Mouse (Mus musculus) common myeloid progenitor, adult 5-6 weeks (primary cell): ENCODE data around the gene Olfr228. TPM values are rescaled to one million over a fixed set of nuclear protein-coding genes. Genes with fewer than 3 reads are reported as not detected.
"Not testable (repeated sequence)": the region's sequence is repeated elsewhere in the genome, so short reads cannot be mapped to it uniquely, and the experiment has no call there.

ENCODE experiments used
- ATAC-seq: replicated peaks from 2 replicates; pipeline ENCODE4 v1.8.0; 2016; ENCODE audit warnings: low read depth, mild to moderate bottlenecking, moderate TSS enrichment, inconsistent platforms; ENCODE audit not compliant: poor library complexity, severe bottlenecking
- total RNA-seq: library from RNA; stranded (forward); fragments of 200-1000, 187-1606 nt; gene quantifications from 2 replicates; pipeline ENCODE4 v1.2.3, GENCODE M21; 2017

Gene Olfr228
- total RNA-seq: not detected in 2 replicates

DNA sequence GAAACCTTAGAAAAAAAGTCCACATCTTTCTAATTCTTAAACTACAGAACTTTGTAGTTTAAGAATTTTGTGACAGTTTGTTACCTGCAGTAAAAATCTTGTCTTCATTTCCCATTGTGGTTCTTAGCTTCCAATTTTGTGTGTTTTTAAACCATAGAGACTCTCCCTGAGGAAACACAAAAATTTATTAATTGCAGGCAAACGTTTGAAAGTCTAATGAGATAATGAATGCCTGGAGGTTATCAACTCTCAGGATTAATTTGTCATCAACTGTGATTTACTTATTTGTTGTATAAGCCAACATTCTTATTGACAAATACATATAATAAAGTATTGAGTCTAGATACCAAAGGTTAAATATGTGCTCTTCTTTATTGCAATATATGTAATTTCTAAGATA lies at the start of gene Olfr228:
TSS of gene Olfr228 (minus strand) at position 101 of the 400 bp plus-strand sequence.
- ATAC-seq: no peak

DNA sequence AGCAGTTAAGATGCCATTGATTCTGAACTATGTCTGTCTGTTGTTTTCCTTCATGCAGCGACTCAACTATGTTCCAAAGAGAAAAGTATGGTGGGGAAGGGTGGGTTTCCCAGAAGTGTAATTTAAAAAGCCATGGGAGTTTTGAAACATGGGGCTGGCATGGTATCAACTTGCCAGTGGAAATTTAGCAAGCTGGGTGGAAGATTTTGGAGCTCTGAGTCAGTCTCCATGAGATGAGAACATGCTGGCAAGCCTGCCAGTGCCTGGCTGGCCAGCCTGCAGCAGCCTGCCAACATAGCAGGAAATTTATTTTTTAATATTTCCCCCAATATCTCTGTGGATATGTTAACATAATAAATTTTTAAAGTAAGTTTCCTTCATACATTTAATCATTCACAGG lies 43.8 kb upstream of the Olfr228 start:
- ATAC-seq: no peak

DNA sequence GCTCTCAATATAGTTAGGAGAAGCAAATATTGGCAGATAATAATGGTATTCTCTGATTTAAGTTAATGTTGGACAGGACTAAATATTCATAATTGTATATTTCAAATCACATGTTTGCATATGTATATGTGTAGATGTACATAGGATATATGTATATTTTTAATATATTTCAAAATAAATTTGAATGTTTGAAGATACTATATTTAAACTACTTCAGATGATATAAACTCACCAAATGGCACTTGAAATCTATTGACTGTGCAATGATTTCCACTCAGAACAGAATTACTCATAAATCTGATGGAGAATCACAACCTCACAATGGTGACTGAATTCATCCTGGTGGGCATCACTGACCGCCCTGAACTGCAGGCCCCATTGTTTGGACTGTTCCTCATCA lies 21.0 kb upstream of the Olfr228 start, which contains the start of gene Olfr1076:
TSS of gene Olfr1076 (plus strand) at position 301 of the 400 bp plus-strand sequence.
- no peak for ATAC-seq

DNA sequence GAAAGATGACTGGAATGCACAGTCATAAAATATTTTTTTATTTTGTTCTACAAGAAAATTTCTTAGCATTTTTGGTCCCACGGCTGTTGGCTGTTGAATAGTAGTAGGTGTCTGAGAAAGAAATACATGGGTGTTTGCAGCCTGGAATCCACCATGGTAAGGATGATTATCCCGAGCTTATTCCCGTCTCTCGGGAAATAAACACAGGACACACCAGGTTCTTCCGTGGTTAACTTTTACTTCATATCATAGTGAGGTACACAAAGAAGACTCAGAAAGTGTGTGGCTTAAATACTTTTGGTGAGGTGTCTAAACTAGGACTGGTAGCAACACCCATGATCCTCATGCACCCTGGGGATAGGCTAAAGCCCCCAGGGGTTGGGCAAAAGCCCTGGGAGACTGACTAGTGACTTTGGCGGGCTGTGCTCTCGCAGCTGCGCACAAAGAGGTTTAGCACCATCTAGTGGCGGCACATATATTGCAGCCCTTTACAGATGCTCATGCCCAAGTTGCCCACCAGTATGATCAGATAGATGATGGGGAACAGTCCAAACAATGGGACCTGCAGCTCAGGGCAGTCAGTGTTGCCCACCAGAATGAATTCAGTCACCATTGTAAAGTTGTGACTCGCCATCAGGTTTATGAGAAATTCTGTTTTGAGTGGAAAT lies 22.6 kb downstream of the Olfr228 start:
- ATAC-seq: peak; percentile 80

- ATAC-seq: no peak
These were observed 26.8 kb downstream of the Olfr228 start for GRCm38 (mm10) chr2:86460434-86460833.

- no peak for ATAC-seq
These were observed 31.0 kb downstream of the Olfr228 start, which contains the start of gene Olfr1066 for GRCm38 (mm10) chr2:86456169-86456568. TSS of gene Olfr1066 (minus strand) at chr2:86456269.

DNA sequence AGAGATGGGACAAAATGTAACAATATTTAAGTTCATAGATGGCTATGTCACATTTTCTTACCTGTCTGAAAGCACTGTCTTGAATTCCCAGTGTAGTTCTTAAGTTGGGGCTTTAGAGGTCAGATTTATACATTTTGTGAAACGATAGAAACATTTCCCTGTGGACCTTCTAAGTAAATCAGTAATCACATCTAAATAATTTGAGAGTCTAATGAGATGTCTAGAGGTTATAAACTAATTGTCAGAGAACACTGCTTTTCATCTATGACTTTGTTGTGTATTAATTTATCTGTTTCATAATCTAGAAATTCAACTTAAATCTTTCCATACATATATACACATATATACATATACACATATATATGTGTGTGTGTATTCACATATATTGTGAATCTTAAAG lies 36.7 kb downstream of the Olfr228 start, which contains the start of gene Olfr1065:
TSS of gene Olfr1065 (minus strand) at position 101 of the 400 bp plus-strand sequence.
- not testable (repeated sequence) for ATAC-seq

DNA sequence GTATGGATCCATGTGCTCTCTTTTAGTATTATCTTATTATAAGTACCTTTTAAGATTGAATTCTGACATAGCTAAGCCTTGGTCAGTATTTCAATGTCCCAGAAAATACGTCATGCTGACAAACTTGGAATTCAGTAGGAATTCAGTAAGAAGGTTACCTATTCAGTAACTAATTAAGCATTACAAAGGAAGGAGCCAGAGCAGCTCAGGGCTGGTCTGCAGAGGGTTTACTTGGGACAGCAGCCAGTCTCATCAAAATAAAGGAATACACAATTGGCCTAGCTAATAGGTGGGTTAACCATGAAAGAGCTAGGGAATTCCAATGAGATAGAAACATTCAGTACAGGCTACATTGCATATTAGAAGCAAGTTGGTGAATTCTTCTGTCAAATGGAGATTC lies 45.1 kb downstream of the Olfr228 start:
- ATAC-seq: not testable (repeated sequence)

Other genes with a start within 250 kb of the Olfr228 start
- gene Olfr1048, start 247.1 kb downstream of the Olfr228 start, total RNA-seq: not detected in 2 replicates
- gene Olfr1049, start 229.1 kb downstream of the Olfr228 start, total RNA-seq: not detected in 2 replicates
- not detected in 2 replicates for gene Olfr1051, start 208.3 kb downstream of the Olfr228 start, total RNA-seq
- not detected in 2 replicates for gene Olfr1052, start 194.9 kb downstream of the Olfr228 start, total RNA-seq
- gene Olfr1053, start 172.1 kb downstream of the Olfr228 start, total RNA-seq: not detected in 2 replicates
- gene Olfr1054, start 152.0 kb downstream of the Olfr228 start, total RNA-seq: not detected in 2 replicates
- not detected in 2 replicates for gene Olfr1055, start 137.1 kb downstream of the Olfr228 start, total RNA-seq
- not detected in 2 replicates for gene Olfr1056, start 124.9 kb downstream of the Olfr228 start, total RNA-seq
- gene Olfr1057, start 109.0 kb downstream of the Olfr228 start, total RNA-seq: not detected in 2 replicates
- not detected in 2 replicates for gene Olfr1058, start 98.8 kb downstream of the Olfr228 start, total RNA-seq
- gene Olfr1061, start 73.3 kb downstream of the Olfr228 start, total RNA-seq: not detected in 2 replicates
- gene Olfr1062, start 60.6 kb downstream of the Olfr228 start, total RNA-seq: not detected in 2 replicates
- not detected in 2 replicates for gene Olfr1065, start 36.8 kb downstream of the Olfr228 start, total RNA-seq
- gene Olfr1066, start 31.1 kb downstream of the Olfr228 start, total RNA-seq: not detected in 2 replicates
- gene Olfr1076, start 21.1 kb upstream of the Olfr228 start, total RNA-seq: not detected in 2 replicates
- not detected in 2 replicates for gene Olfr1079, start 55.1 kb upstream of the Olfr228 start, total RNA-seq
- not detected in 2 replicates for gene Olfr1080, start 70.8 kb upstream of the Olfr228 start, total RNA-seq
- not detected in 2 replicates for gene Olfr1082, start 111.6 kb upstream of the Olfr228 start, total RNA-seq
- not detected in 2 replicates for gene Olfr1084, start 152.3 kb upstream of the Olfr228 start, total RNA-seq
- not detected in 2 replicates for gene Olfr1085, start 174.6 kb upstream of the Olfr228 start, total RNA-seq
- not detected in 2 replicates for gene Olfr1086, start 192.7 kb upstream of the Olfr228 start, total RNA-seq
- gene Olfr1087, start 211.0 kb upstream of the Olfr228 start, total RNA-seq: not detected in 2 replicates
- not detected in 2 replicates for gene Olfr1089, start 246.3 kb upstream of the Olfr228 start, total RNA-seq